Mouse (Mus musculus): ENCODE data around the gene Slc36a2.

GRCm38 (mm10) chr11:55178830-55179229 is 6.0 kb downstream of the Slc36a2 start:
- no peak for TF ChIP-seq JUND (IDR thresholded peaks at IDR 0.05; ENCODE audit: low read depth, low read length)
- no peak for TF ChIP-seq EP300 (IDR thresholded peaks at IDR 0.05; ENCODE audit: low read depth in 1 of 2, low read length in 2 of 2)
- TF ChIP-seq CTCF (IDR thresholded peaks at IDR 0.05 in 2 of 3, conservative IDR thresholded peaks at IDR 0.05 in 1 of 3; ENCODE audit: control insufficient read depth in 1 of 3, insufficient read depth in 1 of 3, low read depth in 2 of 3, low read length in 3 of 3, poor library complexity in 1 of 3, severe bottlenecking in 1 of 3): no peak
- TF ChIP-seq CHD2 (IDR thresholded peaks at IDR 0.05; ENCODE audit: low read length): no peak
- TF ChIP-seq USF1 (IDR thresholded peaks at IDR 0.05; ENCODE audit: low read depth, low read length): no peak
- TF ChIP-seq RAD21 (IDR thresholded peaks at IDR 0.05; ENCODE audit: low read depth, low read length): no peak
- TF ChIP-seq ETS1 (IDR thresholded peaks at IDR 0.05; ENCODE audit: low read depth, low read length): no peak
- no peak for TF ChIP-seq POLR2AphosphoS2 (IDR thresholded peaks at IDR 0.05; ENCODE audit: low read length)
- no peak for TF ChIP-seq SIN3A (IDR thresholded peaks at IDR 0.05; ENCODE audit: low read length)
- TF ChIP-seq NRF1 (IDR thresholded peaks at IDR 0.05; ENCODE audit: insufficient read depth, low read depth, low read length, poor library complexity, severe bottlenecking): no peak
- no peak for TF ChIP-seq TAL1 (IDR thresholded peaks at IDR 0.05; ENCODE audit: low read length)
- no peak for TF ChIP-seq MAX (IDR thresholded peaks at IDR 0.05; ENCODE audit: low read length)

Measured in MEL (cell line).